Mouse (Mus musculus): ENCODE measurements around the gene Slc35f4. TPM values are rescaled to one million over a fixed set of nuclear protein-coding genes. Genes with fewer than 3 reads are reported as not detected.

Gene Slc35f4
- 0.13 TPM in 1 of 2 replicates, not detected in the other for polyA plus RNA-seq (2015; fragmentation: Nextera tagmentation; extraction: Ambion mirVana)

DNA sequence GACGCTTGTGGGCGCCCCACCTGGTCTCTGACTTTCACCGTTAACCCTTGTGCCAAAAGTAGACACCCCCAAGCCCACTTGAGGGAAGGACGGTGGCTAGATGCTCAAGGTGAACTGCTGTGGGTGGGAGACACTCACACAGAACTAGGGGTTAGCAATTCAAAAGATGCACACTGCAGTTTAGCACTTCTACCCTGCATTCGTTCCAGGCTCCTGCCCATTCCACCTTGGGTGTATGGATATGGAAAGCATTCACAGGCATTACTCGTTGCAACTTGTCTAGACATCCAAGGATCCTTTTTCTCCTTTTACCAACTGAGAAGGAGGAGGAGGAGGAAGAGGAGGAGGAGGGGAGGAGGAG, at the start of gene Slc35f4:
Gene Slc35f4 (minus strand): TSS at position 116 of the 361 bp plus-strand sequence.
- peaks cover 18% of the 10 kb centered on the region for H3K27me3 ChIP-seq
- no peaks in the 10 kb centered on the region for H3K9me3 ChIP-seq
- H3K4me2 ChIP-seq (replicated peaks), result peak within 1 kb of the TSS; percentile 68
- no peak for ATAC-seq (ENCODE audit: low FRiP score, low read depth)
- H3K27ac ChIP-seq, result no peak within 1 kb of the TSS
- H3K4me1 ChIP-seq, result peaks cover 8% of the 10 kb centered on the region
- 15% methylated on average over 6 of the region's 6 CpGs for WGBS
- H3K4me3 ChIP-seq, result peak within 1 kb of the TSS; percentile 34
- H3K36me3 ChIP-seq, result no peaks in the 10 kb centered on the region
- H3K9ac ChIP-seq, result no peak within 1 kb of the TSS

DNA sequence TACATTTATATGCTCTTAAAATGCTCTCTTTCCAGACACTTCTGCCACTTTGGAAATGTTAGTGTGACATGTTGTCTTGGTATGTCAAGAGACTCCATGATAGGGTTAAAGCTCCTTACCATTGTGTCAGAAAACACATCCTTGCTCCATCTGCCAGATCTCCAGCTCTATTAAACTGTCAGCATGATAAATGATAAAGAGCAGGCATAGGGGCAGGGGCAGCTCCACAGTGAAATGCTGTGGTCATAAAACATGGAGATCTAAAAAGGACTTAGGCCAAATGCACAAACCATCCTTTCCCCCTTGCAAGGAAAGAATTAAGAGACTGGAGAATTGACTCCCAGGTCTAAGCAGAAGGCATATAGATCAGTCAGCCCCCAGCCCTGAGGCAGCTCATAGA, 42.5 kb upstream of the Slc35f4 start:
- no peak overlapping the region for H3K27ac ChIP-seq
- no peaks in the 10 kb centered on the region for H3K27me3 ChIP-seq
- no peak for ATAC-seq (ENCODE audit: low FRiP score, low read depth)
- no peak overlapping the region for H3K4me3 ChIP-seq
- no peak overlapping the region for H3K4me2 ChIP-seq (replicated peaks)
- no peaks in the 10 kb centered on the region for H3K4me1 ChIP-seq
- no peaks in the 10 kb centered on the region for H3K9me3 ChIP-seq
- H3K36me3 ChIP-seq, result no peaks in the 10 kb centered on the region
- no peak overlapping the region for H3K9ac ChIP-seq

DNA sequence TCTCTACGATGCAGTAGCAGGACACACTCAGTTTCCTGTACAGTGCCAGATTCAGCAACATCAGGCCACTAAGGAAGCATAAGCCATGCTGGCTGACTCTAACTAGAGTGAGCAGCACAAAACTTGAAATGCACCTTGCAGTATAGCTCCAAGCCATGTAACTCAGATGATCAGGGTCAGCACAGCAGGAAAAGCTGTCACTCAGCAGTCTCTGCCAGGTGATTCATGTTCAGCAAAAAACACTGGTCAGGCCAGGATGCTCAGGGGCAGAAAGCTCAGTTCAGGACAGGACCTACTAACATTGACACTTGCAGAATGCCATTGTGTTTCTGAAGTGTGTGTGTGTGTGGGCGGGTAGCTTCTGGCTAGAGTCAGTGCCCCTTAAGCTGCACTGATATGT, 34.9 kb upstream of the Slc35f4 start:
- no peak overlapping the region for H3K27ac ChIP-seq
- H3K4me2 ChIP-seq (replicated peaks), result no peak overlapping the region
- H3K4me3 ChIP-seq, result no peak overlapping the region
- no peaks in the 10 kb centered on the region for H3K4me1 ChIP-seq
- no peaks in the 10 kb centered on the region for H3K9me3 ChIP-seq
- no peaks in the 10 kb centered on the region for H3K36me3 ChIP-seq
- WGBS, result 70% methylated on average over 2 of the region's 2 CpGs
- H3K27me3 ChIP-seq, result no peaks in the 10 kb centered on the region
- ATAC-seq (ENCODE audit: low FRiP score, low read depth), result no peak
- H3K9ac ChIP-seq, result no peak overlapping the region

DNA sequence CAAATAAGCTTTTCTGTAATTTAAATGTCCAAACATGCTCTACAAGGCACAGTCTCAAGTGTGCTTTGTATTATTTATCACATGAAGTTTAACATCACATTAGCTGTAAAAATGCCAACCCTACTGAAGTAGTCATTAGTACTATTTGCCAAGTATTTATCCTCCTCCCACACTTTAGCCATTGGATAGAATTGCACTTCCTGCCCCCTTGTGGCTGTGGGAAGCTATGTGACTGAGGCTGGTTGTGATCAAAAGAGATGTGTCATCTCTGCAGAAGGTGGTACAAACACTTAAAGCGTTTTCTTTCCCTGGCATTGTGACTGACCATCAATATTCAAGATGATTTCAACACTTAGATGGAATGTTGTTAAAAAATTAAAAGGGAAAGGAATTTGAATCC, 14.3 kb upstream of the Slc35f4 start:
- no peak overlapping the region for H3K4me3 ChIP-seq
- WGBS, result 43% methylated on average over 1 of the region's 1 CpGs
- no peak overlapping the region for H3K9ac ChIP-seq
- H3K9me3 ChIP-seq, result no peaks in the 10 kb centered on the region
- no peak overlapping the region for H3K4me2 ChIP-seq (replicated peaks)
- no peaks in the 10 kb centered on the region for H3K36me3 ChIP-seq
- H3K27me3 ChIP-seq, result no peaks in the 10 kb centered on the region
- H3K27ac ChIP-seq, result no peak overlapping the region
- H3K4me1 ChIP-seq, result no peaks in the 10 kb centered on the region
- ATAC-seq (ENCODE audit: low FRiP score, low read depth), result no peak

DNA sequence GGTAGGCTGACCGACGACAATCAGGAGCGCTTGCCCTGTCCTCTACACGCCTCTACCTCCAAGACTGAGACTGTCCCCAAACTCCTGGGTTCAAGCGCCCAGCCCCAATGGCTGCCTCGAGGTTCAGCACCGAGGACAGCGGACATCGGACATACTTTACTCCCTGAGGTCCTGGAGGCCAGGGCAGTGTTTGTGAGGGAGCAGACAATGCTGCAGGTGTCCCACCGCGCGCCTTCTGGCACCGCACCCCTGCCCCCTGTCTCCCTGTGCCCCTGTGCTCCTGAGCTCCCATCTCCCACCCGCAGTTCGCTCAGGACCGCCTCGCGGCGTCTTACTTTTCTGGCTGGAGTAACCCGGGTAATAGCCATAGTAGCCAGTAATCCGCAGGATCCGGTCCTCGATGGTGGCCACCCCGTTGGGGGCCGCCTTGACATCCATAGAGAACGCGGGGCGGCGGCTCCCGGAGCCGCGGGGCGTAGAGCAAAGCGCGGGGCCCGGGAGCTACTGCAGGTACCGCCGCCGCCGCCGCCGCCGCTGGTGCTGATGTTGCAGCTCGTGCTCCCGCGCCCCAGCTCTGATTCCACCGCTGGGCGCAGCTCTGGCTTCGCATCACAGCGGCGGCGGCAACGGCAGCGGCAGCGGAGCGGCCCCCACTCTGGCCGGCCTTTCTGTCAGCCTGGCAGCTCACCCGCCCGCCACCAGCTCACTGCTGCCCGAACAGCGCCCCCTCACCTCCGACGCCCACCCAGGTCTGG, 493 bp downstream of the Slc35f4 start:
- Histone ChIP-seq H3K9ac (no peak overlapping the region), H3K27ac (no peak overlapping the region), H3K4me2 (replicated peaks) (peak overlapping the region; percentile 68), H3K9me3 (no peaks in the 10 kb centered on the region), H3K36me3 (no peaks in the 10 kb centered on the region), H3K4me1 (peaks cover 8% of the 10 kb centered on the region), H3K27me3 (peaks cover 18% of the 10 kb centered on the region), H3K4me3 (peak overlapping the region; percentile 34)
- ATAC-seq (ENCODE audit: low FRiP score, low read depth), result peak; percentile 94
- 1% methylated on average over 63 of the region's 63 CpGs for WGBS

DNA sequence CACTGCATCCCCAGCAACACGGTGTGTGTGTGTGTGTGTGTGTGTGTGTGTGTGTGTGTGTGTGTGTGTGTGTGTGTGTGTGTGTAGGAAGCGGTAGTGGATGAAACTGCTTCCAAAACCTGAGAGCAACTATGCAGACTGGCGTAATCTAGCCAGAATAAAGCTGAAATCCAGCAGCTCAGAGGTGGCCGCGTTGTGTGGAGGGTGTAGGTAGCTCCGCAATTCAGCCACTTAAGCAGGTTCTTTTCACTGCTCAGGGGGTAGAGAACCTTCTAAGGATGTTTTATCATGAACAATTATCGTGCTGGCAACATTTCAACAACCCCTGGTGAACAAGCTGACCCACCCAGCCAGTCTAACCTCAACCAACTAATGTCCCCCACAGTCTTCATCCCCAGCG, 1.2 kb downstream of the Slc35f4 start:
- H3K4me2 ChIP-seq (replicated peaks), result no peak overlapping the region
- H3K4me1 ChIP-seq, result peaks cover 8% of the 10 kb centered on the region
- H3K27me3 ChIP-seq, result peaks cover 18% of the 10 kb centered on the region
- no peaks in the 10 kb centered on the region for H3K9me3 ChIP-seq
- H3K4me3 ChIP-seq, result no peak overlapping the region
- H3K36me3 ChIP-seq, result no peaks in the 10 kb centered on the region
- ATAC-seq (ENCODE audit: low FRiP score, low read depth), result no peak
- H3K27ac ChIP-seq, result no peak overlapping the region
- whole genome bisulfite sequencing, result 75% methylated on average over 8 of the region's 8 CpGs
- H3K9ac ChIP-seq, result no peak overlapping the region

DNA sequence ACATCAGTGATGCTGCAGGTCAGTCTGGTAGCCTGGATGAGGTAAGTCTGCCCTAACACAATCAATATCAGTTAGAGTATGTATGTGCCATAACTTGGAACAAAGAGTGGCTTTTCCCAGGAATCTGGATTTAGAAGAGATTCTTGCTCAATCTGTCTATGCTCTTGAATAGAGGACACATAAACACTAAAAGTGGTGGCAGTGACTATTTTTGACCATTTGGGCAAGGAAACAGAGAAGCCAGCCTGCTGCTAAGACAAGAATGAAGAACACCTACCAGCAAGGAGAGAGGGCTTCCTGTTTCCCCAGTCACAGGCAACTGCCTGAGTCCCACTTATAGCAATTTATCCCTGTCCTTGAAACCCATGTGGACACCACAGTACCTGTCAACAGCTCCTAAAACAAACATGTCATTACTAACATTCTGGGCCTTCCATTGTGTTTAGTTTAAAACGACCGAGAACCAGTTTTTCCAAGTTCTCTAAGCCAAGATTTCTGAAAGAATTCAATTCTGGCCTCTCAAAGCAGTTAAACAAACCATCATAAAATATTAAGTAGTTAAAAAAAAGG, 10.7 kb downstream of the Slc35f4 start:
- 54% methylated on average over 2 of the region's 2 CpGs for WGBS
- no peak overlapping the region for H3K4me3 ChIP-seq
- no peak overlapping the region for H3K9ac ChIP-seq
- no peaks in the 10 kb centered on the region for H3K27me3 ChIP-seq
- ATAC-seq (ENCODE audit: low FRiP score, low read depth), result no peak
- H3K27ac ChIP-seq, result no peak overlapping the region
- no peak overlapping the region for H3K4me2 ChIP-seq (replicated peaks)
- H3K9me3 ChIP-seq, result no peaks in the 10 kb centered on the region
- no peaks in the 10 kb centered on the region for H3K36me3 ChIP-seq
- no peaks in the 10 kb centered on the region for H3K4me1 ChIP-seq

DNA sequence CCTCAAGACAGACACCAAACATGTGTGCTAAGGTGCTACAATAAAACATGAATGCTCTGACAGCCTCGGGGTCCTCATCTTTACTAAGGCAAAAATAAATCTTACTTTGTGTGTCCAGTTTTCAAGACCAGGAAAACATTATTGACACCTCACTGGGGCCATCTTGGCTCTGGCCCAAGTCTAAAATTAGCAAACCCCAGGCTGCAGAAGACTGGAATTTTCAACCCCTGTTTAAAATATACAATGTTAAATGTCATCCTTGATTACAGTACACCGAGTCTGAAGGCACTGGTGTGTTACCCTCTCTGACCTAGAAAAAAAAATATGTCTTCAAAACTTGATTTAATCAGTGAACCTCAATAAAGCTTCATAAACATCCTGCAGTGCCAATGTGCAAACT, 11.7 kb downstream of the Slc35f4 start:
- no peaks in the 10 kb centered on the region for H3K27me3 ChIP-seq
- no peaks in the 10 kb centered on the region for H3K36me3 ChIP-seq
- H3K9me3 ChIP-seq, result no peaks in the 10 kb centered on the region
- H3K4me2 ChIP-seq (replicated peaks), result no peak overlapping the region
- ATAC-seq (ENCODE audit: low FRiP score, low read depth), result no peak
- no peak overlapping the region for H3K27ac ChIP-seq
- no peak overlapping the region for H3K9ac ChIP-seq
- H3K4me3 ChIP-seq, result no peak overlapping the region
- WGBS, result 62% methylated on average over 2 of the region's 2 CpGs
- H3K4me1 ChIP-seq, result no peaks in the 10 kb centered on the region

DNA sequence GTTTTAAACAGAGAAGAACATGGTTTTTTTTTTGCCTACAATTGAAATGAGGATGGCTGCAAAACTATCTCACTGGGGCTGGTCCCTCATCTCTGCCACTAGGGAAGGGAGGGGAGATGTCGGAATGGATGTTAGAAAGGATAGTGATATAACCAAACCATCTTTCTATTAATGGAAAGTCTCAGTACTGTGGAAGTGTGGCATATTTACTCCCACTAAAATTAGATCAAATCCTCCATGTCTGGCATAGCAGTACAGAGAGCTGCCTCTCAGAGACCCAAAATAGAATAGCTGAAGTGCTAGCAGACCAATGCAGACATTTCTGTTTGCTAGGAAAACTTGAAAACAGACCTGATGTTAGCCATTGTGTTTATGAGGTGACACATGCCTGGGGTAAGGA, 30.7 kb downstream of the Slc35f4 start:
- no peak for ATAC-seq (ENCODE audit: low FRiP score, low read depth)
- H3K4me1 ChIP-seq, result no peaks in the 10 kb centered on the region
- no peak overlapping the region for H3K9ac ChIP-seq
- H3K4me2 ChIP-seq (replicated peaks), result no peak overlapping the region
- H3K27ac ChIP-seq, result no peak overlapping the region
- no peaks in the 10 kb centered on the region for H3K27me3 ChIP-seq
- no peaks in the 10 kb centered on the region for H3K36me3 ChIP-seq
- WGBS, result 81% methylated on average over 1 of the region's 1 CpGs
- H3K4me3 ChIP-seq, result no peak overlapping the region
- H3K9me3 ChIP-seq, result no peaks in the 10 kb centered on the region

DNA sequence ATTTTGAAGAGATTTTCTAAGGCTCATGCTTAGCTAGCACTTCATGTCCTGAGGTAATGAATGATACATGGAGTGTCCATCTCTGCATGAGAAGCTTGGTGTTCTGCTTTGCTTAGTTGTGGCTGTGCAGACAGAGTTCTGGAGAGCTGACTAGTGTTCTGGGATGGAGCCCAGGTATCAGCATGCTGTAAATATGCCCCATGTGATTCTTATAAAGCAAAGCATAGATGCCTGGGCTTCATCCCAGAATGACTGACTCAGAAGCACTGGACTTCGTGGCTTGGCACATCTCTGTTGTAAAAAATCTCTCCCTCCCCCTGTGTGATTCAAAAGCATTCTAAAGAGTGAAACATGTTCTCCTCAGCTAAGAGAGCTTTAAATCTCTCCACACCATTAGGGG, 32.1 kb downstream of the Slc35f4 start:
- WGBS, result 51% methylated on average over 1 of the region's 1 CpGs
- Histone ChIP-seq H3K4me3 (no peak overlapping the region), H3K36me3 (no peaks in the 10 kb centered on the region), H3K27me3 (no peaks in the 10 kb centered on the region), H3K9ac (no peak overlapping the region), H3K4me2 (replicated peaks) (no peak overlapping the region), H3K4me1 (no peaks in the 10 kb centered on the region), H3K27ac (no peak overlapping the region), H3K9me3 (no peaks in the 10 kb centered on the region)
- peak; percentile 71; the same call in 1 of the 2 replicates for ATAC-seq (ENCODE audit: low FRiP score, low read depth)

DNA sequence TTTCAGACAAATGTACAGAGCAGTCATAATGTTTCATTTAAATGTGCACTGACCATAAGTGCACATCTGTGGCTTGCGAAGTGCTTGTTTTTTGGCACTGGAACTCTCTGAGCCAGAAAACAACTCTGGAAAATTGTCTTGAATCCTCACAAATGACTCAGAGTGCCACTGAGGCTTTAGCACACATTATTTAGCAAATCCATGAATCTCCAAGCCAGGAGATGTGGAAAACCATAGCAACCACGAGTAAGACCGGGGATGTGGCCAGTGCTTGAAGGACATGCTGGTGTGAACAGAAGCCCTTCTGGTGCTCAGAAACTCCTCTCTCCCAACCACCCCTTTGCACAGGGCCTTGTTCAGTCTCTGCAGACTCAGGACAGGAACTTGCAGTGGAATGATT, 33.3 kb downstream of the Slc35f4 start:
- Histone ChIP-seq H3K4me2 (replicated peaks) (no peak overlapping the region), H3K27me3 (no peaks in the 10 kb centered on the region), H3K9me3 (no peaks in the 10 kb centered on the region), H3K4me3 (no peak overlapping the region), H3K27ac (no peak overlapping the region), H3K9ac (no peak overlapping the region), H3K36me3 (no peaks in the 10 kb centered on the region), H3K4me1 (no peaks in the 10 kb centered on the region)
- 78% methylated on average over 3 of the region's 3 CpGs for WGBS
- peak; percentile 11; the same call in 1 of the 2 replicates for ATAC-seq (ENCODE audit: low FRiP score, low read depth)

DNA sequence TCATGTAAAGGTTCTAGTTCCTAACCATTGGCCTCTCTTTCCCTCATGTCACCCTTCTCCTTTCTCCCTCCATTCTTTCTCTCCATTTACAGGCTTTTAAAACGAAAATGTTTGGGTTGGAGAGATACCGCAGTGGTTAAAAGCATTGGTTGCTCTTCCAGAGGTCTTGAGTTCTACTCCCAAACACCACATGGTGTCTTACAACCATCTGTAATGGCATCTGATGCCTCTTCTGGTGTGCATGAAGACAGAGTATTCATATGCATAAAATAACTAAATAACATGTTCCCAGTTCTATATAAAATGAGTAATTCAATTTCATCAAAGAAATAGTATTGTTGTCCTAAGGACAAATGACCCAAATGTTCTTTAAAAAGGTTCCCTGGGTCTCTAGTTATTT, 49.2 kb downstream of the Slc35f4 start:
- Histone ChIP-seq H3K27ac (no peak overlapping the region), H3K4me1 (no peaks in the 10 kb centered on the region), H3K27me3 (no peaks in the 10 kb centered on the region), H3K9ac (no peak overlapping the region), H3K36me3 (no peaks in the 10 kb centered on the region), H3K9me3 (no peaks in the 10 kb centered on the region), H3K4me3 (no peak overlapping the region), H3K4me2 (replicated peaks) (no peak overlapping the region)
- ATAC-seq (ENCODE audit: low FRiP score, low read depth), result no peak
- WGBS, result 84% methylated on average over 2 of the region's 2 CpGs

DNA sequence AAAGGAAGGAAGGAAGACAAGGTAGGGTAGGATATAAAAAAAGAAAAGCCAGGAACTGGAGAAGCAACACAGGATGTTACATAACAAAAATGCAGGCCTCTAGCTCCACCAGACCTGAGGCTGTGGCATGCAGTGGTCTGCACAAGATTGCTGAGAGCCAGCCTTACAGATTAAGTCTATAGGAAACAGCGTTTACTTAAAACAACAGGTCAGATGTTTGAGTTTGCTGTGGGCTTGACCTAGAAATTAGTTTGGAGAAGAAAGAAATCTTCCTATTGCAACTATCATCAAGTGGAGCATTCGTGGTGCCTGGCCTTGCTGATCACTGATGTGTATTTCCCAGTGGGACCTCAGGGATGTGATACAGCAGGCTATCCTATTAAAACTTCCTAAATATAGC, 64.1 kb downstream of the Slc35f4 start:
- Histone ChIP-seq H3K4me2 (replicated peaks) (no peak overlapping the region), H3K27ac (no peak overlapping the region), H3K9me3 (no peaks in the 10 kb centered on the region), H3K4me3 (no peak overlapping the region), H3K27me3 (no peaks in the 10 kb centered on the region), H3K4me1 (no peaks in the 10 kb centered on the region), H3K9ac (no peak overlapping the region), H3K36me3 (no peaks in the 10 kb centered on the region)
- 62% methylated on average over 2 of the region's 2 CpGs for WGBS
- ATAC-seq (ENCODE audit: low FRiP score, low read depth), result no peak

Measured in limb, embryonic 13.5 days (tissue).